Mouse (Mus musculus): Measurements from ENCODE around the gene Plpp3.

GRCm38 (mm10) chr4:105221256-105221840, 64.2 kb downstream of the Plpp3 start:
- TF ChIP-seq CTCF (IDR thresholded peaks at IDR 0.05; ENCODE audit: low read depth, low read length): no peak
- TF ChIP-seq POLR2A (IDR thresholded peaks at IDR 0.05; ENCODE audit: extremely low read depth, insufficient read depth, low read length): no peak

Data from liver, adult 2 months (tissue).